Mouse (Mus musculus) hindbrain, embryonic 11.5 days (tissue): ENCODE measurements around the gene Cyp4f14. TPM values are rescaled to one million over a fixed set of nuclear protein-coding genes. Genes with fewer than 3 reads are reported as not detected.

Experiments used
- polyA plus RNA-seq: library from polyadenylated mRNA; unstranded; fragments of >200 nt; fragmentation: Nextera tagmentation; extraction: Ambion mirVana; gene quantifications from 2 replicates; pipeline ENCODE4 v1.2.1, GENCODE M21; 2014

Cyp4f14 gene
- polyA plus RNA-seq, 1 experiment from 2014 or later: not detected

Other genes starting within 250 kb of the Cyp4f14 start
- gene Cyp4f15, start 231.7 kb downstream of the Cyp4f14 start, polyA plus RNA-seq: 0.43 and 0.66 TPM in 2 replicates
- gene Zfp871, start 129.1 kb downstream of the Cyp4f14 start, polyA plus RNA-seq: 38.3 and 56.8 TPM in 2 replicates
- 43.0 and 49.1 TPM in 2 replicates for gene Zfp811, start 107.4 kb downstream of the Cyp4f14 start, polyA plus RNA-seq
- 20.3 and 24.4 TPM in 2 replicates for gene Zfp799, start 87.1 kb downstream of the Cyp4f14 start, polyA plus RNA-seq
- gene Zfp870, start 25.7 kb downstream of the Cyp4f14 start, polyA plus RNA-seq: 8.6 and 10.0 TPM in 2 replicates
- 3.1 and 5.5 TPM in 2 replicates for gene Cyp4f13, start 30.1 kb upstream of the Cyp4f14 start, polyA plus RNA-seq
- gene Zfp472, start 48.5 kb upstream of the Cyp4f14 start, polyA plus RNA-seq: 13.4 TPM in 2 replicates
- 18.5 and 18.6 TPM in 2 replicates for gene Zfp952, start 75.8 kb upstream of the Cyp4f14 start, polyA plus RNA-seq
- 20.6 and 24.5 TPM in 2 replicates for gene Zfp763, start 116.1 kb upstream of the Cyp4f14 start, polyA plus RNA-seq
- gene 4921501E09Rik, start 150.7 kb upstream of the Cyp4f14 start, polyA plus RNA-seq: not detected in 2 replicates
- gene Zfp563, start 172.0 kb upstream of the Cyp4f14 start, polyA plus RNA-seq: 11.4 and 15.2 TPM in 2 replicates
- 0.14 and 0.22 TPM in 2 replicates for gene Morc2b, start 222.3 kb upstream of the Cyp4f14 start, polyA plus RNA-seq